Mouse (Mus musculus) G1E-ER4 (cell line): ENCODE measurements at regions not wholly inside any gene's neighbourhood (a gene's known extent, or its start where the extent isn't known, plus 50 kb on each side); places are given as distances from the start of the nearest gene placed in this dataset.

Source experiments
- GATA1 ChIP-seq: IDR thresholded peaks from one replicate; pipeline ENCODE4 v1.8.0; 2012; ENCODE audit warnings: low read length, inconsistent platforms

DNA sequence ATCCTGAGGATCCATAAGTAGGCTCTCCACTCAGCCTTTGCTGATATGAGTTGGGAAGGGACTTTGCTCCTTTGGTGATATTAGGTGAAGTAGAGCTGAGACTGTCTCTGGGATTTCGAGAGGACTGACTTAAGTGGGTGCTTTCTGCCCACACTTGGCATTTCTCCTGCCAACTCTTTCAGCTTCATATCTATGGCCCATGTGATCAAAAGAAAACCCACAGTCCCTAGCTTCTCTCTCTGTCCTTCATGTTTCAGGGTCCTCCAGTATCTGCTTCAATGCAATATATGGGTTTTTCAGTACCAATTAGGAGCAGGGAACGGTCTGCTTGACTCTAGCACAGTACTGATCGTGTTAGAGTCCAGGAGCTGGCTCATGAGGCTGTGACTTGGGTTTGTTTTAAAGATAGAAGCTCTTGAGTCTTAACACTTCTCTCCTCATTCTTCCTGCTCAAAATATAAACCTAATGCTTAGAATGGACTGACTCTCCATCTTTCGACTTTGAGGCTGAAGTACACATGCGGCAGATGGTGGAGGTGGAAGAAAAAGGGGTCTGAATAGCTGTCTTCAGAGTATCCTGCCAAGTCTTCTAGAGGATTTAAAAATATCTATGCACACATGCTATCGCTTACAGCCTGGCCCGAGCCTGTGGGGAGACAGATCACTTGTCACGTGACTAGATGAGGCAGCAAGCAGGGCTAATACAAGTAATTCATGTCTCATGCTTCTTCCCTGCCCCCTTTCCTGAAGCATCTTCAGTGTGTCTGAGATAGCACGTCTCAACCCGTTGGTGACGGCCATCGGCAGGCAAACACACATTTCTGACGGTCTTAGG is 189.2 kb downstream of the Mex3b start:
- TF ChIP-seq GATA1, result no peak

DNA sequence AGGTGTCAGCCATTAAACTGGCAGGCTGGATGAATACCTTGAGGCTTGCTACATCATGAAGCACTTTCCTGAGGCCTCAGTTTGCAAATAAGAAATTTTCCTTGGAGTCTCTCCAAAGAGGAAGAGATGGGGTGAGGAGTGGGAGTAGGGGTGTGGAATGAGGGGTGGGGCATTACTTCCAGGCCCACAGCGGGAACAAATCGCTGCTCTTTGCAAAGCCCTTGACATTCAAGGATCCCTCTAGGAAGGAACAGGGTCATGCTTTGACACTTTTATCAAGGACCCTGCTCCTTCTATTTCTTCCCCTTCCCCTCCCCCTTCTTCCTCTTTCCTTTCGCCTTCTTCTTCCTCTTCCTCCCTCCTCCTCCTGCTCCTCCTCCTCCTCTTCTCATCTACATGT is 193.2 kb downstream of the Mex3b start:
- TF ChIP-seq GATA1, result no peak

DNA sequence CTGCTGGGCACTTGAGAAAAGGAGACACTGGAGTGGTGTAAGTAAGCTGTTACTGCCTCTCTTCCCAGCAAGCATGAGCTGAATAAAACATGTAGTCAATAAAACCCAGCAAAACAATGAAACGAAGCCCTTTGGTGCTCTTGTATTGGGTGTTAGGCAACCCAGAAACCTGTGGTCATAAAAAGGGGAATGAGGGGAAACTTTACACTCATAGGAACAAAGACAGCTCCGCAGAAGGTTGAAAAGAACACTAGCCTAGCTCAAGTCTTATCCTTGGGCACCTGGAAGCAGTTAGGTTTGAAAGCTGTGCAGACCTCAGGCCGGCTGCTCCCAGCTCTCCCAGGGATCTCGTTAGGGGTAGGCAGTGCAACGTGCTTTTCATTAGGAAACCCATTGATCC is 193.6 kb downstream of the Mex3b start:
- TF ChIP-seq GATA1, result no peak

DNA sequence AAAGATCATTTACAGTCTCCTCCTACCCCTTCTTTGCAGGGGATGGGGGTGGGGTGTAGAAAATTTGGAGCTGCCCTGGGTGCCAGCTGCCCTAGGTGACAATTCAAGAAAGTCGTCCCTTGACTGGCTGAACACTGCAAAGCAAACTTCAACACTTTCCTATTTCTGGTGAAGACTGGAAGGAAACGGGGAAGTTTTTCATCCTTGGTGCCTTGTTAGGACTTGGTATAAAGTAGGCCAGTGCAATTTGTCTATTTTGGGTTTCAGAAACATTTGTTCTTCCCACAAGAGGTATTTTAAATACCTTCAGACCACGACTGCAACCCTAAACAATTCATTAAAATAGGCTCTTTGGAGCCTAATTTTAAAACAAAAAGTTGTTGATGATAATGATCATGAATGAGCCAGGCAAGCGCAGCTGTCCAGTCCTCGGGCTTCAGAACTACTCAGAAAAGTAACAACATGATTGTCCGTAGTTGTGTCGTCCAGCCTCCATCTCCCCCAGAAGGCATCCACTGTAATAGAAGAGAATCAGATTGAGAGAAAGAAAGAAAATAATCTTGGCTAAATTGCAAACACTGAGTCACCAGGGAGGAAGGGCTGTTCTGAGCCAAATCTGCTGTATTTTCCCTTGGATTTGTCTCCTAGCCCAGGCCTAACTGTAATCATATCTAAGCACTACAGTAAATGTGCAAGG is 194.2 kb downstream of the Mex3b start:
- no peak for TF ChIP-seq GATA1

DNA sequence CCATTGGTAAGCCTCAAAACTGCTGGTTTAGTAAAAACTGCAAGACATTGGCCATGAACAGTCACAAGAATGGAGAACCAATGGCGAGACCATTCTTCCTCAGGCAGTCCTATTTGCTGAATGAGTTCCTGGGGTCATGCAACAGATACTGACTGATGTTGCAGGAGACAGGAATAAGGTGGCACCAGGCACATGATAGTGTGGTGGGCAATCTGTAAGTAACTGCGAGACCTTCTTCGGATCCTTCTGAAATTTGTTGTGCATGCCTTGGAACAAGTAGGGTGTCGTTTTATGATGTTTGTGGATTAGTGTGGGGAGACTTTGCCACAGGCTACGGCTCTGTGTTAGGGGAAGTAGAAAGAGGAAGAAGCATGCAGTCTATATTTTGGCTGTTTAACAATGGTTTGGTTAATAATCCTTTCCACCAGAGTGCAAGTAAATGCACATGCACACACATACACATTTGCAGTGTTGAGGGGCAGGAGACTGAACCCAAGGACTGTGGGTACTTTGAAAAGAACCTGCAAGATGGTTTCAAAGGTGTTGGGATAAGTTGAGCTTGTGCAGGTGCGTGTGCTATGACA is 194.9 kb downstream of the Mex3b start:
- no peak for TF ChIP-seq GATA1

DNA sequence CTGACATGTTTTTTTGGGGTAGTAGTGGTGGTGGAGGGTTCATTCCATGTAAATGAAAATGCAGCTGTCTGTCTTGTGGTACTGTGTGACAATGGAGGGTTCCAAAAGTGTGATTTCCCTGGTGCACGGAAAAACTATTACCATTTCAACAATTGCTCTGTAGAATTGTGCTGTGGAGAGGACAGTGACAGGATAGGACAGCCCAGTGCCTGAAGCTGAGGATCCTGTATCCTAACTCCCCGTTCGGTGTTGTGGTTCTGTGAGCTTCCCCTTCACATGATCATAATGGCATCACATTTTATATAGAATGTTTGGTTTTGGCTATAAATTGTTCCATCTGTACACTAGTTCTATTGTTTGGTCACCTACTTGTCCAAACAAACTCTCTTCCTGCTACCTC is 196.4 kb downstream of the Mex3b start:
- TF ChIP-seq GATA1, result no peak

DNA sequence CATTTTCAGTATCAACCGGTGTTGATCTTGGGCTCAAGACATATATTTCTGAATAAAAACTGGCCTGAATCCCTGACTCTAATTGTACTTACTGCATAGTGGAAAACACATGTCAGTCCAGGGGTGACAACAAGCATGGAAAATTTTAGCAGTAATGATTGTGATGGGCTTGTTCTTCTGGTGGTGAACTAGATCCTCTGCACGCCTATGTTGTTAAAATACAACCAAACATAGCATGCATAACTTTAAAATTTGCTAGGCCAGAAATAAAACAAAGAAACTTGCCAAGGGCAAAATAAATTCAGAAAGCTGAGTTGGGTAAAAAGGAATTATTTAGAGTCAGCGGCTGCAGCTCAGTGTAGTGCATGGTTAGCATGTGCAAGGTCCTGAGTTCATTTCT is 198.2 kb downstream of the Mex3b start:
- no peak for TF ChIP-seq GATA1

DNA sequence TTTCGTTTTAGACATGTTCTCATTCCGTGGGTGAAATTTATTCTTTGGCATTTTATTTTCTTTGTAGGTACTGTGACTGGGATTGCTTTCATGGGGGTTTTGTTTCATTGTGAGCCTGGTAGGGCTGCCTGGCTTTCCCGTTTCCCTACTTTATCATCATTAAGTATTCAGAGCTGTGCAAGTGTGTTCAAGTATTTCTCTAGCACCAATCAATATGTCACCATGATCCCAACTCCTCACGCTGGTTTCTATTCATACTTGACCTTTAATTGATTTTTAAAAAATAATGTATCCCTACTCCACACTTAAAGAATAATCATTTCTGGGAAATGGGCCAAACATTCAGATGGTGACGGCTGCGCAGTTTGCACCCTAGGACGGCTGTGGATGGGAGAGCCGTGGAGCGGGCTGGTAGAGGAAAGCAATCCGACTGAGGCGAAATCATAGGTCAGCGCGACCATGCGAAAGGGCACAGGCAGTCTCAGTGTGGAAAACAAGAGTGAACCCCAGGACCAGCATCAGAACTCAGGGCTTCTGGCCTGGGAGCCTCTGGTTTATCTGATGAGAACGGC is 207.4 kb downstream of the Mex3b start:
- no peak for TF ChIP-seq GATA1

- peak; percentile 62 for TF ChIP-seq GATA1
Observed at GRCm38 (mm10) chr7:83075159-83075952, 208.2 kb downstream of the Mex3b start.

DNA sequence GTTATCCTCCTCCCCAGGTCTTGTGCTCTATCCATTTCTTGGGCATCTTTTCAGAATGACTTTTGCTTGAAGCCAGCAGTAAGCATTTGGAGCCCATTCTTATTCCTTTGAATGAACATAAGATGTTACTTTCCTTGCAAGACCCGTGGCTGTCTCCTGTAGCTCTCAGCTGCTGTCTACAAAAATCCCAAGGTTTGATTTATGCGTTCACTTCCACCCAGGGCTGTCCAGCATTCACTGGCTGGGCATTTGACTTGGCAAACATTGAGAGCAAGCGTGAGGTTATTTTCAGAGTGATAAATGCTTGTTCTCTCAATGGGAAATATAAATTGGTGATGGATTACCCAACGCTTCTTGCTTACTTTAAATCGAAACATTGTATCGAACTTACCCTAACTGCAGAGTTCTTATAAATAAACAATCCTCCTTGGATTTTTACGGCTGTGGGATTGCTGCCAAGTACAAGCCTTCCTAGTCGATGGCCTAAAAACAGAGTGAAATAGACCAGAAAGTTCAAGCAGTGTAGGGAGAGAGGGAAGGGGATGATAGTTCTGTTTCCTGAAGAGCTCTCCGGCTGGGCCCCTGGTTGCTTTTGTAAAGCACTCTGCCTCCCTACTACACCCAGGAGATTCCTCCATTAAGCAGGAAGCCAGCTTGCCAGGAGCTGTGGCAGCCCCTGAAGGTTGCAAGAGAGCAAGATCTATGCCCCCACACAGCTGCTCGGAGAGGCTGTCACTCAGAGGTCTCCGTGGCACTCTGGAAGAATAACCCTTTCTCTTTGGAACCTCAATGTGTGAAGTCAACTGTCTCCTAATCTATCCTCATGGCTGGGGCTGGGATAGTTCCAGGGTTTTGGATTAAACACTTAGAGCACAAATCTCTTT is 210.1 kb downstream of the Mex3b start:
- no peak for TF ChIP-seq GATA1

DNA sequence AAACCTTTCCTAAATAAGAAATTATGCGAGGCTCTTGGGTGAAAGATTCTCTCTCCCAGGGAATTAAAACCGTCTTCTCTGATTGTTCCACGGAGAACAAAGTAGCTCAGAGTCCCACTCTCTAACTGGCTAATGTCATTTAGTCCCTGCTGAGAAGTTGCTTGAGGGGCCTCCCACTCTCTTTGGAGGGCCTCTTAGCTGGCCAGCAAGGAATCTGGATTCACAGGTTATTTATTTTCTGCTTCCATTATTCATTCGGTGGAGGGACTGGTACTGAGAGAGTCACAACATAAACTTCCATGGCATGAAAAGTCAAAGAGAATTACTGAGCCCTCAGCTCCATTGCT is 210.8 kb downstream of the Mex3b start:
- TF ChIP-seq GATA1, result no peak

- TF ChIP-seq GATA1, result no peak
Observed at GRCm38 (mm10) chr7:83078695-83079094, 211.6 kb downstream of the Mex3b start.

DNA sequence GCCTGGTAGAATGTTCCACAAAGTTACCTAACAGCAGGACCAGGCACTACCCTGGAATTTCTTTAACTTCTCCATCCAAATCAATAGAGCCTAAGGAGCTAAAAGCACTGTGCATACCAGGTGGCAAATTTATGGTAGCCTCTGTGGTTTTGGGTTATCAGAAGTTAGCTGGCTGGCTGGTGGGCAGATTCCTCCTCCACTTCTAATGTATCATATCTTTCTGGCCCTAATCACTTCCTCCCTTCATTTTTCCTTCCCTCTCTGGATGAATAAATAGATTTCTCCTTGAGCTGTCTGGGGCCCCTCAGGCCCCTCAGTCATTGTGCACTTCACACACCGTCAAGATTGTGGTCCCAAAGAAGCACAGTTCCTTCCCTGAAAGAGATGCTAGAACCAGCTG is 212.7 kb downstream of the Mex3b start:
- TF ChIP-seq GATA1, result peak; percentile 78

GRCm38 (mm10) chr7:83084496-83085082 is 217.5 kb downstream of the Mex3b start:
- TF ChIP-seq GATA1, result no peak

GRCm38 (mm10) chr7:83085547-83086158 is 218.5 kb downstream of the Mex3b start:
- no peak for TF ChIP-seq GATA1
